Mouse (Mus musculus) ES-E14 (cell line): ENCODE results near the gene 2310057J18Rik. TPM values are rescaled to one million over a fixed set of nuclear protein-coding genes. Genes with fewer than 3 reads are reported as not detected.

Experiments used
- DNase-seq: peaks from one replicate; pipeline ENCODE4 v3.0.0-alpha.2; 2013; ENCODE audit warnings: low read depth, low spot score
- H3K27ac ChIP-seq: 2 replicates; pipeline ENCODE4 v1.5.1; 2012; ENCODE audit warnings: low read depth, mild to moderate bottlenecking, low read length, moderate library complexity, mixed read lengths; ENCODE audit not compliant: poor library complexity, insufficient read depth, severe bottlenecking
- H3K36me3 ChIP-seq: 2 replicates; pipeline ENCODE4 v1.6.1; 2012; ENCODE audit warnings: mild to moderate bottlenecking, low read length, moderate library complexity, mixed read lengths; ENCODE audit not compliant: control insufficient read depth, poor library complexity, insufficient read depth, severe bottlenecking
- H3K4me1 ChIP-seq, 2 experiments: fragments of 150-350 bp in 1 of 2; sonication (generic) in 1 of 2; 2 replicates each; pipeline ENCODE4 v1.6.1; 2012; ENCODE audit warnings: low read length in 2 of 2, mild to moderate bottlenecking in 1 of 2, mixed read lengths in 1 of 2; ENCODE audit not compliant: control insufficient read depth in 2 of 2, insufficient read depth in 2 of 2, poor library complexity in 1 of 2
- H3K4me3 ChIP-seq, 2 experiments: fragments of 150-350 bp in 1 of 2; sonication (generic) in 1 of 2; 2 replicates each; pipeline ENCODE4 v1.5.1; 2012; ENCODE audit warnings: low read length in 2 of 2, low read depth in 1 of 2, mild to moderate bottlenecking in 1 of 2, mixed read lengths in 1 of 2; ENCODE audit not compliant: insufficient read depth in 1 of 2, poor library complexity in 1 of 2, severe bottlenecking in 1 of 2
- H3K9ac ChIP-seq: 2 replicates; pipeline ENCODE4 v1.6.1; 2012; ENCODE audit warnings: low read depth, mild to moderate bottlenecking, low read length, mixed read lengths; ENCODE audit not compliant: poor library complexity, insufficient read depth, severe bottlenecking
- H3K9me3 ChIP-seq: fragments of 150-350 bp; sonication (generic); 2 replicates; pipeline ENCODE4 v1.6.1; 2012; ENCODE audit warnings: low read depth, mild to moderate bottlenecking, low read length; ENCODE audit not compliant: control insufficient read depth, insufficient read depth
- CHD2 ChIP-seq: IDR thresholded peaks from 2 replicates; pipeline ENCODE4 v1.6.1; 2014; ENCODE audit warnings: mild to moderate bottlenecking, low read depth, low read length, inconsistent platforms
- HCFC1 ChIP-seq: IDR thresholded peaks from 2 replicates; pipeline ENCODE4 v1.6.1; 2012; ENCODE audit warnings: low read length, inconsistent platforms, borderline replicate concordance; ENCODE audit not compliant: insufficient read depth
- MAFK ChIP-seq: IDR thresholded peaks from 2 replicates; pipeline ENCODE4 v1.6.1; 2014; ENCODE audit warnings: mild to moderate bottlenecking, low read depth, low read length, inconsistent platforms; ENCODE audit not compliant: insufficient read depth
- ZC3H11A ChIP-seq: IDR thresholded peaks from 2 replicates; pipeline ENCODE4 v1.6.1; 2012; ENCODE audit warnings: low read depth, mild to moderate bottlenecking, inconsistent platforms, low read length, borderline replicate concordance
- ZNF384 ChIP-seq: IDR thresholded peaks from 2 replicates; pipeline ENCODE4 v1.6.1; 2012; ENCODE audit warnings: low read depth, low read length, inconsistent platforms
- in situ Hi-C, 2 experiments: fragments of 600-800 bp; cut with MboI; formaldehyde crosslinking; loops; one replicate each; pipeline ENCODE4 v1.15.1; 2025; ENCODE audit warnings: low sequenced_read_pairs in 2 of 2, inconsistent platforms in 1 of 2; ENCODE audit not compliant: unreplicated experiment in 2 of 2
- total RNA-seq: library from RNA; depleted of rRNA; stranded (reverse); fragments of 300-350 nt; gene quantifications from 2 replicates; pipeline ENCODE4 v1.2.3, GENCODE M21; 2012; rRNA removed

2310057J18Rik gene
- total RNA-seq, 1 experiment: not detected

- no peak for DNase-seq
- no peak overlapping the region for H3K4me3 ChIP-seq
- no peak overlapping the region for H3K27ac ChIP-seq
- no peaks in the 10 kb centered on the region for H3K4me1 ChIP-seq
- H3K36me3 ChIP-seq: no peaks in the 10 kb centered on the region
- no peaks in the 10 kb centered on the region for H3K9me3 ChIP-seq
- H3K9ac ChIP-seq: no peak overlapping the region
- no peak for TF ChIP-seq ZC3H11A
- TF ChIP-seq CHD2: no peak
- TF ChIP-seq MAFK: peak; percentile 79
- in situ Hi-C loops: no loop called here
These were observed 2.9 kb upstream of the 2310057J18Rik start for GRCm38 (mm10) chr10:28988990-28989389.

GRCm38 (mm10) chr10:28968189-28968588 lies 17.9 kb downstream of the 2310057J18Rik start:
- no peak for DNase-seq
- Histone ChIP-seq H3K4me3 (no peak overlapping the region), H3K9me3 (no peaks in the 10 kb centered on the region), H3K27ac (no peak overlapping the region), H3K36me3 (no peaks in the 10 kb centered on the region), H3K9ac (no peak overlapping the region), H3K4me1 (no peaks in the 10 kb centered on the region)
- in situ Hi-C loops: no loop called here
- peak; percentile 67; the same call in 1 of the 2 replicates for TF ChIP-seq ZNF384
- TF ChIP-seq HCFC1: no peak
- no peak for TF ChIP-seq CHD2
- TF ChIP-seq MAFK: no peak
- no peak for TF ChIP-seq ZC3H11A

DNA sequence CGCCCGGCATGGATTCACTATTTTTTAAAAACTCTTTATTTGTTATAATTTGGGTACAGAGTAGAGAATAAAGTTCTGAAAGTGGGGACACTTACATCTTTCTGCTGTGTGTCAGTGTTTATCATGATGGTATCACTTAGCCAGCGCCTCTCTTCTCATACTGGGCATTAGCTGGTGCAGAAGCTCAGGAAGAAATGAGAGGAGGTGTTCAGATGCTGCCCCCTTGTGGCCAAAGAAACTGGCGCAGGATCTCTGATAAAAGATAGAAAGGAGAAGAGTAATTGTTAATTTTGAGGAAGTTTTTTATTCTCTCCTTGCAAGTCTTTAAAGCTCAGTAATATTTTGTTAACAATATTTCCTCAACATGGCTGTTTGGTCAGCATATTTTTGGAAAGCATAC lies 31.0 kb downstream of the 2310057J18Rik start:
- Histone ChIP-seq H3K4me1 (no peaks in the 10 kb centered on the region), H3K9ac (no peak overlapping the region), H3K27ac (no peak overlapping the region), H3K36me3 (no peaks in the 10 kb centered on the region), H3K4me3 (no peak overlapping the region), H3K9me3 (no peaks in the 10 kb centered on the region)
- peak; percentile 44 for DNase-seq
- in situ Hi-C loops: no loop called here
- no peak for TF ChIP-seq CHD2
- no peak for TF ChIP-seq HCFC1
- TF ChIP-seq ZC3H11A: no peak
- TF ChIP-seq ZNF384: no peak
- TF ChIP-seq MAFK: no peak

- no peak overlapping the region for H3K9ac ChIP-seq
- H3K4me1 ChIP-seq: no peaks in the 10 kb centered on the region
- TF ChIP-seq MAFK (no peak), ZC3H11A (no peak), CHD2 (no peak), HCFC1 (no peak), ZNF384 (no peak)
- in situ Hi-C loops: no loop called here
- H3K4me3 ChIP-seq: no peak overlapping the region
- H3K27ac ChIP-seq: no peak overlapping the region
- H3K36me3 ChIP-seq: no peaks in the 10 kb centered on the region
- no peak for DNase-seq
- no peaks in the 10 kb centered on the region for H3K9me3 ChIP-seq
These were observed 31.6 kb downstream of the 2310057J18Rik start for GRCm38 (mm10) chr10:28954515-28954914.

Other genes with a start within 250 kb of the 2310057J18Rik start
- gene Soga3, start 157.5 kb upstream of the 2310057J18Rik start, total RNA-seq: 11.6 and 13.3 TPM in 2 replicates
- gene Gm49353, start 212.7 kb upstream of the 2310057J18Rik start, total RNA-seq: 0.40 and 0.74 TPM in 2 replicates
- gene 9330159F19Rik, start 225.3 kb upstream of the 2310057J18Rik start, total RNA-seq: 2.4 and 2.5 TPM in 2 replicates